Mouse (Mus musculus) forelimb bud, embryonic 11.5 days (tissue): ENCODE measurements at regions not wholly inside any gene's neighbourhood (a gene's known extent, or its start where the extent isn't known, plus 50 kb on each side); places are given as distances from the start of the nearest gene placed in this dataset.

Experiments used
- DNase-seq: peaks from one replicate; pipeline ENCODE4 v3.0.0-alpha.2; 2012; ENCODE audit warnings: low read depth, low spot score

- DNase-seq: no peak
Measured at GRCm38 (mm10) chr4:54027565-54028237, 201.9 kb downstream of the Tmem38b start.

DNA sequence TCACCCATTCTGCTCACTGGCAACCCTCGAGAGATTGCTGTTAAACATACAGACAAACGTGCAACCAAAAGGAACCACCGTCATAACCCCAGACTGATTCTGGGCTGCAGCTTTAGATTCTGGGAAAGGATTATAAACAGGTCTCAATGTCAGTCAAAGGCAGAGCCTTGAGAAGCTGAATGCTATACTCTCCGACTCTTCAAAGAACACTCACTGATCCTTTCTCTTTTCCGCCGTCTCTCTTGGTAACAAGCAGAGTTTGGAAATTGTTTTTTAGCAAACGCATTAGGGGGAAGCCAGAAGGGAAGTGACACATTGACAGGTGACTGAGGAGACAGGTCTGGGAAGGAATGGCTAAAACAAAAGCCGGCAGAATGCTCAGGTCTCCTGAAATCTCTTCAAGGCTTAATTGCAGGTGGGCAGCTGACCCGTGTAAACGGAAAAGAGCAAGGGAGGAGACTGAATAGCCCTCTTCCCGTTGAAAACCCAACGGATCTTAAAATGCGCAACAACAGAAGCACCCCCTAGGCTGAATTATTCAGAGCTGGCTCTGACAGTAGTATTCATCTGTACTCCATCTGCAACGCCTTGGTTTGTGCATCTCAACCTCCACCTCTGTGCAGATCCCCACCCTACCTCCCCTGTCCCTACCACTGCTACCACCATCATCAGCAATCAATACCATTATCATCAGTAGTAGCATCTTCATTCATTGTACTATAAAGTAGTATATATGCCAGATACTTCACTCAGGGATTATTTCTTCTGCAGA, 219.6 kb downstream of the Tmem38b start:
- DNase-seq: no peak

DNA sequence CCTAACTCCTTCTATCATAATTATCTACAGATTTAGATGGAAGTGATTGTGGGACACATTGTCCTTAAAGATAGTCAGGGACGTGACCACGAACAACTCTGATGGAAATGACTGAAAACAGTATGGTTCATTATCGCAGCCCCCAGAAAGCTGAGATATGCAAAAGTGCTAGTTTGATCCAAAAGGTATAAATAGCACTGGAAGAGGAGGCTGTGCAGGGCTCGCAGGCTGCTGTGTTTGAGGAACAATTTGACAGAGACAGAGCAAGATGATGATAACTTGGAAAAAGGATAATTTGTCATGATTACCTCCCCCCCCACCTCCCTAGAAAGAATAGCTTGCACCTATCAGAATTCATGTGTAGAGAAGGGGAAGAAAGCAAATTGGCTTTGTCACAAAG, 238.5 kb downstream of the Tmem38b start:
- no peak for DNase-seq

GRCm38 (mm10) chr4:54071951-54072350, 246.1 kb downstream of the Tmem38b start:
- no peak for DNase-seq

GRCm38 (mm10) chr4:54072482-54072881, 246.6 kb downstream of the Tmem38b start:
- no peak for DNase-seq

DNA sequence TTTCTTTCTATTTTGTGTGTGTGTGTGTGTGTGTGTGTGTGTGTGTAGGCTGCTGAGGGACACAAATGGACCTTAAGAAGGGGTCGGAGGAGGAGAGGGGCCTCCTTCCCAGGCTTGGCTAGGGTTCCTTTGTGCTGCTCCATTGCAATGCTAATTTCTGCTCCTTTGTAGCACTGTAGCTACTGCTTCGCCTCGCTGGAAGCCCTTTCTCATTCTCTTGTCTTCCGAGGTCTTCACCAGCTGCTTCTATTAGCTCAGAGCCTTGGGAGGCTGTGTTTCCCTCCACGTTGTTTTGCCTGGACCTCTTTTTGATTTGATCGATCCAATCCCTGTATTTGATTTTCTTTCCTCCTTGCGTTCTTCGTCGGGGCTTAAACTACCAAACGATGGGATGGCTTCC, 247.1 kb downstream of the Tmem38b start:
- DNase-seq: no peak

GRCm38 (mm10) chr4:54073483-54073882, 247.6 kb downstream of the Tmem38b start:
- no peak for DNase-seq

DNA sequence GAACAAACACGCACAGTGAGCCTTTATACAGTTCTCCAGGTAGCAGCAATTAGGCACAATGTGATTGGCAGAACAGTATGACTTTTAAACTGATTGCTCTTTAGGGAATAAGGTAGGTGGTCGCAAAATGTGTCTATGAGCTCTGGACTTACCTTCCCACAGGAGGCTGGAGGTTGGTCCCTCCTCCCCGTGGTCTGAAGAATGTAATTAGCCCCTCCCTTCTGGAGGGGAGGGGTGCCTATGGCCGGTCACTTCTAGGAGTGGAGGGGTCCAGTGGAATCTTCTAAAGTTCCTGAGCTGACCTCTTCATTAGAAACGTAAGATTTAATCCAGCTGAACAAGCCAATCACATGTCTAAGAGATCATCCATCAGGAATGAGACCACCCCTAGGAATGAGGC, 248.4 kb downstream of the Tmem38b start:
- DNase-seq: no peak

- DNase-seq: no peak
Measured at GRCm38 (mm10) chr4:54080526-54080925, 254.7 kb downstream of the Tmem38b start.

GRCm38 (mm10) chr4:54081411-54081810, 255.6 kb downstream of the Tmem38b start:
- no peak for DNase-seq

DNA sequence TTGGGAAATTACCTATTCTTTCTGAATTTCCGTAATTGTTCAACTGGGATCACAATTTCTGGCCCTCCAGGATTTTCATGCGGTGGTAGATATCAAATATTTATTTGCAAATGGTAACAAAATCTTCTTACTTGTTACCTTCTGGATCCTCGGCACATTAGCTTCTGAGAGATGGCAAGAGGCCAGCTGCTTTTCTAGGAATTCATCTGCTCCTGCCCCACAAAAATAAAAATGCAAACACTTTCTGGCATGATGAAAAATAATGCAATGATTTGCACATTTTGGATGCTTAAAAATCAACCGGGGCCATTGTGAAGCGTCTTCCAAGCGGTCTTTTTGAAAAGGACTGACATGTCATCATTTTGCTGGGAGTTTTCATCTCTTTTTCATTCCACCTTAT, 258.9 kb downstream of the Tmem38b start:
- no peak for DNase-seq

GRCm38 (mm10) chr4:54094285-54094997, 268.6 kb downstream of the Tmem38b start:
- no peak for DNase-seq

- peak; percentile 51 for DNase-seq
Measured at GRCm38 (mm10) chr4:54095200-54095930, 269.5 kb downstream of the Tmem38b start.

DNA sequence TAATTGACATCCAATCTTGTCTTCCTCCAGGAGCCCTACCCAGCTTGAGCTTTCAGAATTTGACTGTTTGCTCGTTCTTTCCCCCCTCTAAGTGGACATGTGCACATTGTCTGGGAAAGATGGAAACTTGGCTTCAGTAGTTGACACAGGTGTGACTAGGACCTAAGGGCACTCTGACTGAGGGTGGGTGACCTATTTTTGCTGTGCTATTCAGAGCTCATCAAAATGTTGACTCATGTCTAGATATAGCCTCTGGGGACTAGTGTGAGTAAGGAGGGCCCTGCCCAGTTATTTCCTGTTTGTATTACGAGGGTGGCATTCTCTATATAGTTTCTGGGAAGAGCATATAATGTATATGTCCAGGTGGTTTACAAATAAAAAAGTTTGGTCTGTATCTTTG, 271.7 kb downstream of the Tmem38b start:
- no peak for DNase-seq

GRCm38 (mm10) chr4:54100282-54100681, 274.4 kb downstream of the Tmem38b start:
- DNase-seq: no peak

- DNase-seq: no peak
Measured at GRCm38 (mm10) chr4:54106976-54107375, 281.1 kb downstream of the Tmem38b start.

- no peak for DNase-seq
Measured at GRCm38 (mm10) chr4:54116310-54116709, 290.5 kb downstream of the Tmem38b start.

- DNase-seq: no peak
Measured at GRCm38 (mm10) chr4:54118179-54118846, 292.5 kb downstream of the Tmem38b start.

GRCm38 (mm10) chr4:54128717-54129698, 303.2 kb downstream of the Tmem38b start:
- no peak for DNase-seq

DNA sequence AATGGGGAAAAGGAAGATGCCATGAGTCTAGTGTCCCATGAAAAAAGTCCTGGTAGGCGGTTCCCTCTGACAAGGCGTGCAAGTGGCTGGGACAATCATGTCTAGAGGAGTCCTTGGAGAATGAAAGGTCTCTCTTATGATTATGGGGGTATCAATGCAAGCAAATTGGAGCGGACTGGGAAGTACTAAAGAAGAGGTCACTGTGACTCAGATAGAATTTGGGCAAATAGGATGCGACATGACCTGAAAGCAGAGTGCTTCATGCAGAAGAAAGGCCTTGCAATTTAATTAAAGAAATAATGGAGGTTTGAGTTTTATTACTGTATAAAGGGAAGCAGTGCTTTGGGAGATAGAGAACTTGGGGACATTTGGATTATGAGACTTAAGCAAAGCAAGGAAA, 330.3 kb downstream of the Tmem38b start:
- no peak for DNase-seq
